Mouse (Mus musculus) cerebellum, postnatal 36 days (tissue): ENCODE results near the gene Perp.
A peak's percentile ranks its signal among the peaks of the same experiment; 100 is the strongest.

Source experiments
- DNase-seq, 2 experiments: peaks; one replicate each; pipeline ENCODE4 v3.0.0; 2021 to 2022; ENCODE audit warnings: mixed read lengths in 2 of 2

Perp gene

DNA sequence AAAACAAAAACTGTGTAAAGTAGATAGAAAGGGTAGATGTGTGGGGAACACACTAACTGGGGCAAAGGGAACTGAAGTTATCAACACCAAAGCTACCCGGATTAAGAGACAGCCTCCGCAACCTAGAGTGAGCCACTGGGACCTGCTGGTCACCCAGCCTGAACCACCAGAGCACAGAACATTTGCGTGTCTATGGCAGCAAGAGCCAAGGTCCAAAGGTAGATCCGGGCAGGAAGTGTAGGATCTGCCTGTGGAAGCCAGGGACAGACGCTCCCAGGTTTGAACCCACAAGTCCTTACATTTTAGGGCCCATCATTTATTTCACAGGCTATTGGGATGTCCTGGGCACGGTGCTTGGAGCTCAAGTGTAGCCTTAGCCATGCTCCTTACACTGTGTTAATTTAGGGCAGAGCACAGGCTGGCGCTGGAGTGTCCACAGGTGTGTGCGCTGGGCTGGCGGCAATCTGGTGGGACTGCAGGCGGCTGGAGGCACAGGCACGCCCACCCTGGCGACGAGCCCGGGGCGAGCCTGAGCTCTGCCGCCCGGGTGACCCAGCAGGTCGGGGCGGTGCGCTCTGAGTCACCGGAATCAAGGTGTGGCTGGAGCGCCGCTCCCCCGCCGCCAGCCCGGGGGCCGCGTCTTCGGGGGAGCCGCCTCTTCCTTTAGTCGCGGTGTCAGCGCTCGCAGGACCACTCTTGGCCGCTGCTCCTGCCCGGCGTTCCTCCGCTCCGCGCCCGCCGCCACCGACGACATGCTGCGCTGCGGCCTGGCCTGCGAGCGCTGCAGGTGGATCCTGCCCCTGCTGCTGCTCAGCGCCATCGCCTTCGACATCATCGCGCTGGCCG is at the start of gene Perp:
TSS of gene Perp (plus strand) at position 580 of the 846 bp plus-strand sequence.
- peak; percentile 52 to 60 for DNase-seq

DNA sequence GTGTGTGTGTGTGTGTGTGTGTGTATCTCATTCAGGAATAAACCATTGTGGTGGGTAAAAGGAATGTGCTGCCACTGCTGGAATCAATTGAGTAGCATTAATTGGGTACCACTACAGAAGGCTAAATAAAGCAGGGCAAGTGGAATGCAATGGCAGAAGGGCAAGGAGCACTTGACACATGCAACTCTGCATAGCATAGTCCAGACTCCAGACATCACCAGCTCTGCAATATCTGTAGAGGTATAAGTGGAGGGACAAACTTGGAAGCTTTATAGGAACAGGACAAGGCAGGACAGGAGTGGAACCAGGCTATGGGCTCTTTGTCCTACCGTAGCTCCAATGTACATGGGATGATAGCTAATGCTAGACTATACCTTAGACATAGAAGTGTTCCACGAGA is 33.1 kb upstream of the Perp start:
- no peak for DNase-seq

DNA sequence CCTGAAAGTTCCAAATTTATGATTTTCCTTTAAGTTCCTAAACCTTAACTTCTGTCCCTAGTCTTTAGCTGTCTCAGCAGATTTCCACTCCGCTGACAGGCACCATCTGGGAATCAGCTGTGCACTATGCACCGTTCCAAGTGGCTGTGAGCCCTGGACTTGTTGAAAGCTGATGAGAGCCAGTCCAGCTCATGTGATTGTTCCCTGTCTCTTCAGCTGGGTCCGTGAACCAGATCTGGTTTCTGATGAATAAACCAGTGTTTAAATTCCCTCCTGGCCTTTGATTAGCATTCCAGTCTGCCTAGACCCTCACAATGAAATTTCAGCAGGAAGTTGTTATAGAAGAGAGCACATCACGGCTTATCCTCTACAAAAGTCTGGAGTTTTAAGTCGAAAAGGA is 28.3 kb upstream of the Perp start:
- peak; percentile 24 to 30 for DNase-seq

DNA sequence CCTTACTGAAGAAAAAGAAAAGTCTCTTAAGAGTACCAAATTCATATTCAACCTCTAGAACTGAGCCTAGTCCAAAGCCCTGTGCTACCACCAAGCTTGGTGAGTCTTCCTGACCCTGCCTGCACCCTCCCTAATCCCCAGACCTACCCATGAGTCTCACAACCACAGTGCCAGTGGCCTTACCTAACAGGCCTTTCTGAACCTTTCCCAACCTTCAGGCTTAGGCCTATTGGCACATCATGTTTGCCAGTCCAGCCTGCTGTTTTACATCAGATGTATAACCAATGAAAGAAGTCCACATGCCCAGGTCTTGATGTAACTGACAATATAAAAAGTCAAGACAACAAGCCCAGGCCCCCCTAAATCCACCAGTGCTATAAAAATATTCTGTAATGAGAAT is 19.7 kb upstream of the Perp start:
- DNase-seq, result no peak

DNA sequence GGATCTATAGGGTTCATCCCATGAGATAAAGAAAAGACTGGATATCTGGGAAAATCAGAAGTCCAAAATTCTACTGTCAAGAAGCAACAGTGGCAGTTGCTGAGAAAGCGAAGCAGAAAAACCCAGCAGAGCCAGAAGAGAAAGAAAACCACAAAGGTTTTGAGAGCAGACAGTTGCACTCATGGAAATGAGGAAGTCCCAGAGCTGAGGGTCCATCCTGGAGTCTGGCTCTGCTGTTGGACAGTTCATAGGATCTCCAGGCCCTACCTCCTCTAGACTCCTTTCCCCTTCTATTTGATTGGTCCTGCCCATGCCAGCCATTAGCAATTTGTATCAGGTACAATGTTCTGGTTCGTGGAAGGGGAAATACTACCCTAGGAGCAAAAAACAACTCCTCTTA is 18.7 kb upstream of the Perp start:
- no peak for DNase-seq

DNA sequence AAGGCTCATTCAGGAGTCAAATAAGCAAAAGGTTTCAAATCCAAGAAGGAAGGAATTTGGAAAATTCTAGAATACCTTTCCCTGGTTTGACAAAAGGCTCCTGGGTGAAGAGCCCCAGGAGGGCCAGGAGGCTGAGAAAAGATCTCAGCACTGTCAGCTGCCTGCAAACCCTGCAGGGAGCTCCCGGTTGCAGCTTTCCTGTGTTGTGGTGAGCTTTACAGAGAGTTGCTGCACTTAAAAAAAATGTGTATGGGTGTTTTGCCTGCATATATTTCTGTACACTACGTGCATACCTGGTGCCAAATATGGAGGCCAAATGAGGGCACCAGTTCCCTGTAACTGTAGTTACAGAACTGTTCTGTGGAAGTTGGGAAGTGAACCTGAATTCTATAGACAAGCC is 16.9 kb upstream of the Perp start:
- DNase-seq, result no peak

DNA sequence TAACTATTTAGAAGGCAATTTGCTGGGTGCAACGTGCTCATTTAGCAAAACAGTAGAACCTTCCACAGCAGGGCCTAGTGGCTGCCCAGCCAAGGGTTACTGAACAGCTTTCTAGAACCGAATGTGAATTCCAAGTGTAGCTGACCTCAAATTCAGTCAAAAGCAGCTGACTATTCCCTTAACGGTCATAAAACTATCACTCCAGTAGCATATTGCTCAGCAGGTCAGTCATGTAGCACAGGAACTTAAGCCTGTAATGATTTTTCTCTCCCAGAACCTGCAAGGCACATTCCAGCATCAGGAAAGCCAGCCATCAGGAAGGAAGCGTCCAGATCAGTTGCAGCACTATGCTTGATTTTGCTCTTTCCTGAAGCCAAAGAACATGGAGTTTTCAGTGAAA is 14.5 kb upstream of the Perp start:
- no peak for DNase-seq

DNA sequence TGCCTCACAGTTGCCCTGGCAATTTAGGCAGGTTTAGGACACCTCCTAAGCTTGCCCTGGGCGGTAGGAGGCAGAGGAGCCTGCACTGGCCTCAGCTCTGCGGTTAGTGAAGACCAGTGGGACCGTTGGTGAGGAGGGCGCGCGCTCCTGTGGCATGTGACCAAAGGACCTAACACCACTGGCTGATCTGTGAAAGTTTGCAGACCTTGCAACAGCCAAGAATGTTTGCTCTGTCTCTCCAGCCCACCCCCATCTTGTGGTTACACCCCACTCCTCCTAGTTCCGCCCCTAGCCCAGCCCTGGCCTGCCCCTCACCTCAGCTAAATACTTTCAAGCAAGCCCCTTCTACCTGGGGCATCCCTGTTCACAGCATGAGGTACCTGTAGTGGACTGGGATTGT is 13.0 kb upstream of the Perp start:
- DNase-seq, result no peak

DNA sequence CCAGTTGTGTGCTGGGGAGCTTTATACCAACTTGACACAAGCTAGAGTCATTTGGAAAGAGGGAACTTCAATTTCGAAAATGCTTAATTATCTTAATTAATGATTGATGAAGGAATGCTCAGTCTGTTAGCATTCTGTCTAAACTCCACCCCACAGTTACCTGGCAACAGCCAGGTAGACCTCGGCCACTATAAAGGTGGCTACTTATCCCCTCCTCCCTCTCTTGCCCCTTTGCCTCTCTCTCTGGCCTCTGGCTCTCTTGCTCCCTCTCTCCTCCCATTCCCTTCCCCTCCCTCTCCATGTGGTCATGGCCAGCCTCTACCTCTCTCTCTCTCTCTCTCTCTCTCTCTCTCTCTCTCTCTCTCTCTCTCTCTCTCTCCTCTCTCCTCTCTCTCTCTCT is 10.4 kb upstream of the Perp start:
- DNase-seq, result no peak

DNA sequence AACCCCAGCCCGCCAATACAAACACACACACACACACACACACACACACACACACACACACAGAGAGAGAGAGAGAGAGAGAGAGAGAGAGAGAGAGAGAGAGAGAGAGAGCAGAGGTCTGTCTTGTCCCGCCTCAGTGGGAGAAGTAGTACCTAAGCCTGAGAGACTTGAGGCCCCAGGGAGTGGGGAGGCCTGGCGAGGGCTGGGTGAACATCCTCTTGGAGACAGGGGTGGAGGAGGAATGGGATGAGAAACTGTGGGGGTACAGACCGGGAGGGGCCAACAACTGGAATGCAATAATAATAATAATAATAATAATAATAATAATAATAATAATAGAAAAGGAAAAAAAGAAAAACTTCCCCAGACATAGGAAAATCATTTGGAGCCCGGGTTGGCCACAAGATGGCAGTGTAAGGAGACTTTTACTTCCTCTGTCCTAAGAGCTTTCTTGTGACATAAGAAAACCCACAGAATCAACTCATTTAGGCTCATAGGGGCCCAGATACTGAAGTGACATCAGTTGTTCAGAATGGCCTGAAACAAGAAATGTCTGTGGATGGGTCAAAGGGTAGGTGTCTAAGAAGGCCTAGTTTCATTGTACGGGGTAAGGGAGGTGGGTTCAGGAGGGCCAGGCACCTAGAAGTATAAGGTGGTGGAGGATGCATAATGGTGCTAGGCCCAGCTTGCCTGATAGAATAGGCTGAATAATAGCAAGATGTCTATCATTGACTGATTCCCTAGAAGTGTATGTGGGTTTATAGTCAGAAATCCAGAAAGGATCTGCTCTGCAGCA is 8.9 kb upstream of the Perp start:
- peak; percentile 23 to 43 for DNase-seq

DNA sequence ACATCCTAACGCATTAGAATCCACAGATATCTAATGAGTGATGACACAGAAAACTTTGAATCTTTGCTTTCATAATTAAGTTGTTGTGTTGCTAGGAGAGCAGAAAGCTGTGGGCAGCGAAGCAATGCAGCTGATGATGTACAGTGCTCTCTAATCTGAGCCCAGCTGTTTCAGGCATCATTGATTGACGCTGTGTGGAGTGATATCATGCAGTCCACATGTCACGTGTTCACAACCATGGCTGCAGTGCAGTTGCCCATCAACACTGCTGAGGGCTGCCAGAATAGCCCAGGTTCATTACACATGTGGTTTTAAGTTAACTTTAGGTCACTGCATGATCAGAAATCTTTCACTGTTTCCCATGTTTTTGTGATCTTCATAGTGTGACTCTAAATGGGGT is 5.3 kb upstream of the Perp start:
- no peak for DNase-seq

DNA sequence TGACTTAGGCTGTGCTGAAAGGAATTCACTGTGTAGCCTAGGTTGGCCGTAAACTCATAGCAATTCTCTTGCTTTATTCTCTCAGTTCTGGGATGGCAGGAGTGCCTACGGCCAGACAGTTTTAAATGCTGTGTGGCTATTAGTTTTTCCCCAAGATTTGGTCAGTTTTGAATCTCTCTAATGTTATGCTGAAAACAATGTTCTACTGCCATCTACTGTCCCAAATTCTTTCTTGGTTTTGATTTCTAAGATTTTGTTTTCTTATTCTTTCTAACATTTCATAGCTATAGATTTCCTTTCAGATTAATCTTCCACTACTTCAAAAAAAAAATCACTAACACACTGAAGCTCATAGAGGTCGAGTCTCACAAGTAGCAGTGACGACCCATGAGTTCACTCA is 4.1 kb upstream of the Perp start:
- no peak for DNase-seq

DNA sequence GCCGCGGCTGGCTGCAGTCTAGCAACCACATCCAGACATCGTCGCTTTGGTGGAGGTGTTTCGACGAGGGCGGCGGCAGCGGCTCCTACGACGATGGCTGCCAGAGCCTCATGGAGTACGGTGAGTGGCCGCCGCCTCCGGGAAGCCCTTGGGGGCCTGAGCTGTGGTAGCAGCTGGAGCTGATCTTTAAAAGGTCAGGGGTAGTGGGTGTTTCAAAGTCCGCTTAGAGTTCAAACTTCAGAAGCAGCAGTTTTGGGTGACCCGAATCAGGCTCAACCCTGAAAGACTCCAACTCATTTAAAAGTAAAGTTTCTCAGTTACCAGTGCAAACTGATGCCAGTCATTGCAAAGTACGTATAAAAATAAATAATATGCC is 455 bp downstream of the Perp start:
- DNase-seq, result no peak

DNA sequence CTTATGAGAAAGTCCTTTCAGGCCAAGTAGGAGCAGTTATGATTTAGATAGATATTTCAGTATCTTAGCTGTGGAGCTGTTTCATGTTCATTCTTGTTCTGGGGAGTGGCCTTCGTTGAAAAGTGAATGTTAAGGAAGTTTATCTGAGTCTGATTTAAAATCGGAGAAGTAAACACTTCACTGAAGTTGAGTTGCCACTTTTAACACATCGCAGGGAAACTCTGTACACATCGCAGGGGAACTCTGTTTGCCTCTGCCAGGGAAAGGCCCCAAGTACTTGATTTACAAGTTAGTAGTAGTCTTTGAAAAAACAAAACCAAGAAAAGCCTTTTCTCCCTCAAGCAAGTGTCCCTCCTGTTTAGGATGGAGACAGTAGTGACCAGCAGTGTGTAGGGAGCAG is 891 bp downstream of the Perp start:
- no peak for DNase-seq

DNA sequence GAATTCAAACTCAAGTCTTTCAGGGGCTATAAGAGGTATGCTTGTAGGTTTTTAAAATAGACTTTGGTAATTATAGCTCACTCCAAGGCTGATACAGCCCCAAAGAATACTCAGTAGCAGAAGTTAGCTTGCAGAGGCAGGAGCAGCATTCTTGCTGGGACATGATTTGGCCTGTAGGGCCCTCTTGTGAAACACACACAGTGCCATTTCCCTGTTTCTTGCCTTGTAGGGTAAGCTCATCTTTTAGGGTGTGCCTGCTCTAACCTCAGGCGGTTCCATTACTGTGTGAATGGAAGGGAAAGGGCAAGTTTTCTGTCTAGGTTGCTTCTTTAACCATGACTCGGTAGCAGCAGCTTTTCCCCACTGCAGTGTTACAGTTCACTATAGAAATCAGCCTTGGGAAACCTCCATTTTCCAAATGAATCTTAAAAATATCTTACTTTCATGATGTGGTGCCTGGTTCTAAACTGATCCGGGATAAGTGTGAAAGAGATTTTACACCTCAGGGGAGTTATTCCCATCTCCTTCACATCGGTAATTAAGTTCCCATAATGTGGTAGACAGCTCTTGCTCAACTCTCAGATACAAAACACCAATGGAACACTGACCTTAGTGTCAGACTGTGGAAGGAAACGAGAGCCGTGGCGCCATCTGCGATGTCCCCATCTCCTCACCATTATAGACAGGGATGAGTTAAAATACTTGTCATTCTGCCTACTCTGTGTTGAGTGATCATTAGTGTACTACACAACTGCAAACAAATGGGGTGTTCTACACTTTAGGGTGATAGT is 1.8 kb downstream of the Perp start:
- DNase-seq, result no peak

DNA sequence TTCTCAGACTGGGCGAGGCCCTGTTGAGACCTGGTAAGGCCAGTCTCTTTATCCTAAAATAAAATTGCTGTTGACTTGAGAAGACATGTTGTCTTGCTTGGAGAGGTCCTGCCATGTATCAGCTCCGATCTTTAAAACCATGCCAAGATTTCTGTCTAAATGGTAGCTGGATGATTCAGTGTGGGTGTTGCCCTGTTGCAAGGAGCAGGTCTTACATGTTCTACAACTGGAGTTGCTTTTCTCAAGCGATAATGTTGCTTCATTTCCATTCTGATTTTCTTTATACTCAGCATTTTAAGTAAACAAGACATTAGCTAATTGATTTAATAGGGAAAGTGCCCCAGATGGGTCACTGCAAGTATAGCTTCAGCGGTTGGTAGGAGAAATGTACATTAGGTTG is 5.4 kb downstream of the Perp start:
- DNase-seq, result no peak

DNA sequence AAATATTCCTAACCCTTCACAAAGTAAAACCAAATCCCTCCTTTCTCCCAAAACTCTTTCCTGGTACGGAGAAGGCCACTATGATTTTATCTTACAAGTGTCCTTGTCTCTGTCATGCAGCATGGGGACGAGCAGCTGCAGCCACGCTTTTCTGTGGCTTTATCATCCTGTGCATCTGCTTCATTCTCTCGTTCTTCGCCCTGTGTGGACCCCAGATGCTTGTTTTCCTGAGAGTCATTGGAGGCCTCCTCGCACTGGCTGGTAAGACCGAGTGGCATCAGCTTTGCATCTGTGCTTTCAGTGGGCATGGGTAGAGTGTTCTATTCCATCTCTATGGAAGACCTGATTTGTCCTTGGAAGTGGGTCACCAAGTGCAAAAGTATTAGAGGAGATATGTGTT is 8.6 kb downstream of the Perp start:
- no peak for DNase-seq

DNA sequence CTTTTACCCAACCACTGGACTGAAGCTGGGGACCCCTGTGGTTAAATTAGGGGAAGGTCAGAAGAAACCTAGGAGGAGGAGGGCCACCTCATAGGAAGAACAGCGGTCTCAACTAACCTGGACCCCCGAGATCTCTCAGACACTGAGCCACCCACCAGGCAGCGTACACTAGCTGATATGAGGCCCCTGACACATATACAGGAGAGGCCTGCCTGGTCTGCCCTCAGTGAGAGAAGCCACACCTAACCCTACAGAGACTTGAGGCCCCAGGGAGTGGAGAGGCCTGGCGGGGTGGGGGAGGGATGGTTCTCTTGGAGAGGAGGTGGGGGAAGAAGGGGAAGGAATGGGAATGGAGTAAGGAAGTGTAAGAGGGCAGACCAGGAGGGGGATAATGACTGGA is 12.4 kb downstream of the Perp start:
- DNase-seq, result no peak

DNA sequence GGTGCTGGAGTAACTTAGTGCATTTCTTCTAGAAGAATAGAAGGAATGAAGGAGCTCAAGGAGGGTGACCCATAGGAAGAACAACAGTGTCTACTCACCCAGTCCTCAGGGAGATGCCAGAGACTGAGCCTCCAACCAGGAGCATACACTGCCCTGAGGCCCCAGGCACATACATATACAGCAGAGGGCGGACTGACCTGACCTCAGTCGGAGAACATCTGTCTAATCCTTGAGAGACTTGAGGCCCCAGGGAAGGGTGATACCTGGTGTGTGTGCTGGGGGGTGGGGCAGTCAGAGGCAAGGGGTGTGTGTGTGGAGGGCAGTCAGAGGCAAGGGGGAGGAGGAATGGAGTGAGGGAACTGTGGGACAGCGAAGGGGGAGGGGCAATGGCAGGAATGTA is 14.8 kb downstream of the Perp start:
- DNase-seq, result no peak

DNA sequence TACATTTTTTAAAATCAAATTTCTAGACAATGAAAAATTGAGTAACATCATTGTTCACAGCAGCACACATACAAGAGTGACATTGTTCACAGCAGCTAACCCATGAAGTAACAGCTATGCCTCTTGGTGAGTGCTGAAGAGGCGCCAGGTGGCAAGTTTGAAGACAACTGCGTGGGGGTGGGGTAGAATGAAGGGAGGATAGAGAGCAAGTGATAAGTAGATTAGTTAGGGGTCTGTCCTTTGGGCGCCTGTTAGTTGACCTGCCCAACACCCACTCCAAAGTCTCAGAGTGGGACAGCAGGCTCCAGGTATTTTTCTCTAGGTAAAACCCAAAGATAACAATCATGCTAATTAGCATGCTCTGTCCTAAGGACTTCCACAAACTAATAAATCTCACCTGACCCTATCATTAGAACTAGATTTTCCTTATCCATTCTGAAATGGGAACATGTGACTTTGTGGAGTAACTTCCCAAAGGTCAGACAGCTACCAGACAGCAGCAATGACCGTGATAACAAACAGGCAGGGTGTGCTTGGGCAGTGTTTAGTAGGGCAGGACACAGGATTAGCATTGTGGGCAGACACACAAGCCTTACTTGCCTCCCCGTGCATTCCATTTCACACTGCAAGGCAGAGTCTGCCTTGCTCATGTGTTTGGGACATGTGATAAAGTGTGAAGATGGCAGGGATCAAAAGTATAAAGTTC is 15.5 kb downstream of the Perp start:
- no peak for DNase-seq

DNA sequence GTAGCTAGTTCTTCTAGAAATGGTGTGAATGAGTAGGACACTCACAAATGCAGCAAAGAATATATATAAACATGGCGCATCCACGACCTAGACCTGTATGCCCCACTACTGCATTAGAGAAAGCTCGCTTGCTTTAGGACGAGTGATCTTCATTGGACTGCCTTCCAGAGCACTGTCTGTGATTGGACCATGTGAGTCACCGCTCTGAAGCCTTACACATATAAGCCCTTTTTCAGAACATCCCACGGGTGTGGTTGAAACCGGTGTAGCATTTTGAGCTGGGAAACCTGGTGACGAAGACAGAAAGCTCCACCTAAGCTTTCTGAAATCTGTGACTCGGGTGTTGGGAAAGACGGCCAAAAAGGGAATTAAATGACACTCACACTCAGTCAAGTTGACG is 16.0 kb downstream of the Perp start:
- no peak for DNase-seq

DNA sequence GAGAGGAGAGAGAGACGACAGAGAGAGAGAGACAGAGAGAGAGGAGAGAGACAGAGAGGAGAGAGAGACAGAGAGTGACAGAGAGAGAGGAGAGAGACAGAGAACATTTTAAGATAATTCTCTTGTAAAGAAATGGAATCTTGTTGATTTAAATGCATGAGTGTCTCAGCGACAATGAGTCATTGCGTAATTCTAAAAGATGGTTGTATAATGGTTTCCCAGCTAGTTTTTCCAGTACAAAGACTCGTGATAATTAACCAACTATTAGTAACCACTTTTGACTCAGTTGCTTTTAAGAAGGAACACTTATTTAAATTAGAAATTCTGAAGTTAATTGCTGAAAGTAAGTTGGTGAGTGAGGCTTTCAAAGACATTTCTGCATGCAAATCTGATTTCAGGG is 16.6 kb downstream of the Perp start:
- DNase-seq, result no peak

DNA sequence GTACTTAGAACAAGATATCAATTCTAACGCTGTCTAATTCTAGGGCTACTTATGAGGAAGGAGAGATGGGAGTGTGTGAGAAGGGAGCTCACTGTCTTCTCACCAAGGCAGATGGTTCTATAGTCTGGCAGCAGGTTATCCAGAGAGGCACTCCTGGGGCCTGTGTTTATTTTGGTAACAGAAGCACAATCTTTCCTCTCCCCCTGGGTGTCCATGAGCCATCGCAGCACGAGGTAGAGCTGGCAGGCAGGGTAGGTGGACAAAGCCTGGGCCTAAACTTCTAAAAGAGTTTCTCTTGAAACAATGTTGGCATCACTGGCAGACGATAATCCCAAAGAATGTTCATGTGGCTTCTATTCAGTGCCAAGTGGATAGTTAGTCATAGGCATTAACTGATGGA is 18.5 kb downstream of the Perp start:
- peak; percentile 26 to 38 for DNase-seq
